9 mouse cellular contexts compared by ENCODE assay signal in genomic region chr3:133111741-133112140, GRCm38 (mm10). TPM values are rescaled to one million over a fixed set of nuclear protein-coding genes. Genes with fewer than 3 reads are reported as not detected.
DNase-seq lines count a peak whose midpoint lies in the region; ATAC-seq lines count a peak whose summit lies in the region.
"Had no signal": no experiment of that assay in that cellular context is flagged by ENCODE, and none has a peak within 500 bp of the region (broad histone marks: within the 10 kb centered on the region; RNA-seq: fewer than 3 reads in every experiment).

No protein-coding gene starts in this region.

- 38% methylated on average over 2 of the region's 2 CpGs for WGBS in kidney, embryonic 15.5 days

- peaks cover 31% of the 10 kb centered on the region for H3K36me3 ChIP-seq in kidney, embryonic 15.5 days

- no peaks in the 10 kb centered on the region for H3K4me1 ChIP-seq in kidney, embryonic 15.5 days
- H3K4me1 ChIP-seq: limb, embryonic 12.5 days had no signal

- H3K4me3 ChIP-seq in kidney, embryonic 15.5 days (replicated peaks) = no peak overlapping the region
- H3K4me3 ChIP-seq: limb, embryonic 12.5 days had no signal

- no peak overlapping the region for H3K9ac ChIP-seq in kidney, embryonic 15.5 days
- H3K9ac ChIP-seq: limb, embryonic 12.5 days had no signal

- ATAC-seq in CD4-positive, CD25-positive, alpha-beta regulatory T cell, adult 4 months = no peak
- ATAC-seq in kidney, embryonic 15.5 days (replicated peaks; ENCODE audit: low FRiP score) = no peak

- H3K27ac ChIP-seq in kidney, embryonic 15.5 days = no peak overlapping the region
- H3K27ac ChIP-seq: limb, embryonic 12.5 days had no signal

- H3K27me3 ChIP-seq in kidney, embryonic 15.5 days = no peaks in the 10 kb centered on the region
- H3K27me3 ChIP-seq: limb, embryonic 12.5 days had no signal

- H3K9me3 ChIP-seq in kidney, embryonic 15.5 days (replicated peaks) = no peaks in the 10 kb centered on the region
- H3K9me3 ChIP-seq: limb, embryonic 12.5 days had no signal

- DNase-seq in CD4-positive, CD25-positive, alpha-beta regulatory T cell, adult 2 months (ENCODE audit: low read depth, low spot score) = peak; percentile 14
- peak; percentile 63 for DNase-seq in kidney, adult 9 months
- peak; percentile 34 for DNase-seq in Muller cell, postnatal 12 days (ENCODE audit: inconsistent ontology term)
- DNase-seq in kidney, postnatal 14 days = peak; percentile 25
- DNase-seq in right cerebral cortex, postnatal 10 days (ENCODE audit: low spot score in 2 of 2) = peak; percentile 29 to 45
- no peak for DNase-seq in urinary bladder, postnatal 10 days (ENCODE audit: low spot score)

- no peak overlapping the region for H3K4me2 ChIP-seq in kidney, embryonic 15.5 days
- H3K4me2 ChIP-seq: limb, embryonic 12.5 days had no signal

RNA-seq across cellular contexts. Expression of gene Gstcd, which starts 19.9 kb away (rescaled TPM):
- polyA plus RNA-seq in CD4-positive, CD25-positive, alpha-beta regulatory T cell, adult 4 months (2017; shearing (Covaris generic)) = 1 to 10 TPM; 2.1 to 3.8 TPM
- 8.6 and 9.0 TPM in 2 replicates for polyA plus RNA-seq in kidney, embryonic 15.5 days (2015; fragmentation: Nextera tagmentation; extraction: Ambion mirVana)

RNA-seq across cellular contexts. Expression of gene Ints12, which starts 20.1 kb away (rescaled TPM):
- polyA plus RNA-seq in CD4-positive, CD25-positive, alpha-beta regulatory T cell, adult 4 months (2017; shearing (Covaris generic)) = 10 to 100 TPM; 19.8 to 21.9 TPM
- 22.0 and 24.1 TPM in 2 replicates for polyA plus RNA-seq in kidney, embryonic 15.5 days (2015; fragmentation: Nextera tagmentation; extraction: Ambion mirVana)
